Mouse (Mus musculus): ENCODE results near the gene Zfp57.

DNA sequence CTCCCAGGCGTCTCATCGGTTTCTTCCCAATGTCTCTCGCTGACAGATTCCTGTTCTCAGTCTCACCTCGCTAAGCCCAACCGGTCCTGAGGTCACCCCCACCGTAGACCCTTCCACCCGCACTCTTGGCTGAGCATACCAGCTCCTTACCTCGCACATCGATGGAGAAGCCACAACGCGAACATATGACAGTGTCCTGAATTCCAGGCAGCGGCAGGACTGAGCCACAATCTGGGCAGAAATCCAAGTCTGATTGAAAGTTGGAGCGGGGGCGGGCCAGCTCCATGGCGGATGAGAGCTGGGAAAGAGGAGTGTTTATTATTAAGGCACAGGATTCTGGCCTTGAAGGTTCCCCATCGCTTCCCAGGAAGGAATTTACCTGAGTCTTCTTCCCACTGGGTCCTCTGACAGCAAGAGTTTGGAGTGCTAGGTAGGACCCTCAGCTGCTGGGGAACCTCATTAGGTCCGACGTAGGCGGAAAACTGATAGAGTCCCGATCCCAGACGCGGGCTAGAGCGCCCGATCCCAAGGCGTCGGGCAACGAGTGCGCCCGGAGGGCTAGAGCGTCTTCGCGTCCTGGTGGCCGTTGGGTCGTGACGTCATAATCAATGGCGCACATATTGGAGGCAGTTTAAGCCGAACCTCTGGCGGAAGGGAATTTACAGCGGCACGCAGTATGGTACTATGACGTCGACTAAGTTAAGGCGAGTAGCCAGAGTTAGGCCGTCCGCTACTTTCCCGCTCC, 42.8 kb upstream of the Zfp57 start, which contains the start of the genes Znrd1 and Znrd1as:
- TF ChIP-seq CTCF (IDR thresholded peaks at IDR 0.05; ENCODE audit: insufficient read depth, low read depth, low read length) (no peak), POLR2A (IDR thresholded peaks at IDR 0.05; ENCODE audit: insufficient read depth, low read depth, low read length) (no peak; the same call in 1 of the 2 replicates)
